15 mouse cellular contexts compared by ENCODE assay signal in the genomic region with DNA sequence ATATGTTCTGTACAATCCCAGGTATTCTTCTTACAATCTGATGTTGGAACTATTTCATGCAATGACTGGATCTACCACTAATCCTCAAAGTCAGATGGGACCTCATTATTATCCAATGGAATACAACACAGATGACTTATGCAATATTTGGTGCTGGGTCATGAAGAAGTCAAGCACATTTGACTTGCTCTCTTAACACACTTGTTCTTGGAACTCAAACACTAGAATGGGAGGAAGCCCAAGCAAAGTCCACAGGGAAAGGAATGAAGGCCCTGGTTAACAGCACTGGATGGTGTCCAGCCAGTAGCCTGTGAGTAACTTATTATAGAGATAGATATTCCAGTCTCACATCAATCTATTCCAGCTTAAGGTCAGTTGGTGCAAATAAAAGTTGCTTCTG.
A peak's percentile ranks its signal among the peaks of the same experiment; 100 is the strongest.
DNase-seq lines count a peak whose midpoint lies in the region; ATAC-seq lines count a peak whose summit lies in the region.
"Had no signal": no experiment of that assay in that cellular context is flagged by ENCODE, and none has a peak within 500 bp of the region (broad histone marks: within the 10 kb centered on the region; RNA-seq: fewer than 3 reads in every experiment).

No protein-coding gene starts in this region.

- no peak for ATAC-seq in hindbrain, embryonic 16.5 days
- ATAC-seq: forebrain, embryonic 13.5 days; intestine, postnatal 0 days; Patski had no signal

- DNase-seq in adrenal gland, adult 2 months: peak; percentile 3
- no peak for DNase-seq in adrenal gland, postnatal 4 days (ENCODE audit: low spot score in 2 of 2)
- DNase-seq in kidney, adult 9 months: peak; percentile 89
- no peak for DNase-seq in kidney, postnatal 10 days
- peak; percentile 13 to 35 for DNase-seq in heart, postnatal 36 days
- peak; percentile 76 for DNase-seq in lung, postnatal 25 days (ENCODE audit: low spot score)
- DNase-seq in natural killer cell, adult 2 months (ENCODE audit: low spot score in 2 of 2): no peak

- no peak overlapping the region for H3K4me2 ChIP-seq in hindbrain, embryonic 16.5 days (ENCODE audit: low read length)
- H3K4me2 ChIP-seq: embryonic facial prominence, embryonic 15.5 days; forebrain, embryonic 13.5 days had no signal

- H3K27me3 ChIP-seq in hindbrain, embryonic 16.5 days (replicated peaks; ENCODE audit: control insufficient read depth, insufficient read depth, low read length): no peaks in the 10 kb centered on the region
- H3K27me3 ChIP-seq: embryonic facial prominence, embryonic 15.5 days; forebrain, embryonic 13.5 days; Patski had no signal

- H3K9me3 ChIP-seq in hindbrain, embryonic 16.5 days (ENCODE audit: control insufficient read depth, low read length): no peaks in the 10 kb centered on the region
- H3K9me3 ChIP-seq: embryonic facial prominence, embryonic 15.5 days; forebrain, embryonic 13.5 days; midbrain, embryonic 10.5 days had no signal

- H3K36me3 ChIP-seq in hindbrain, embryonic 16.5 days (ENCODE audit: control insufficient read depth, insufficient read depth, low read length): no peaks in the 10 kb centered on the region
- H3K36me3 ChIP-seq: embryonic facial prominence, embryonic 15.5 days; midbrain, embryonic 10.5 days had no signal

- no peak overlapping the region for H3K4me3 ChIP-seq in hindbrain, embryonic 16.5 days (ENCODE audit: low read length)
- H3K4me3 ChIP-seq: embryonic facial prominence, embryonic 15.5 days; forebrain, embryonic 13.5 days; midbrain, embryonic 10.5 days; myocyte had no signal

- H3K27ac ChIP-seq in hindbrain, embryonic 16.5 days (ENCODE audit: low read depth, low read length): no peak overlapping the region
- H3K27ac ChIP-seq: embryonic facial prominence, embryonic 15.5 days; forebrain, embryonic 13.5 days; liver, embryonic 14.5 days; midbrain, embryonic 10.5 days had no signal

- no peaks in the 10 kb centered on the region for H3K4me1 ChIP-seq in hindbrain, embryonic 16.5 days (ENCODE audit: control insufficient read depth, insufficient read depth, low read depth, low read length)
- H3K4me1 ChIP-seq: embryonic facial prominence, embryonic 15.5 days; forebrain, embryonic 13.5 days; midbrain, embryonic 10.5 days had no signal

- intact Hi-C loops in heart, postnatal 36 days (cut with DNase I): no loop called here

- no peak overlapping the region for H3K9ac ChIP-seq in hindbrain, embryonic 16.5 days (ENCODE audit: low read depth, low read length)
- H3K9ac ChIP-seq: embryonic facial prominence, embryonic 15.5 days; forebrain, embryonic 13.5 days; liver, embryonic 14.5 days had no signal

Comparison
In these comparisons a context has a peak if more than half of its experiments do, and no peak if none do; other contexts are left out.
1. DNase-seq: peak in adrenal gland, adult 2 months (single experiment), kidney, adult 9 months (single experiment), heart, postnatal 36 days (2 of 2) and lung, postnatal 25 days (single experiment); none in adrenal gland, postnatal 4 days (0 of 2), kidney, postnatal 10 days (single experiment) and natural killer cell, adult 2 months (0 of 2).